Mouse (Mus musculus): Measurements from ENCODE around the gene Brd3os. TPM values are rescaled to one million over a fixed set of nuclear protein-coding genes. Genes with fewer than 3 reads are reported as not detected.
A peak's percentile ranks its signal among the peaks of the same experiment; 100 is the strongest.

Brd3os gene
- polyA plus RNA-seq (2016; fragmentation: Nextera tagmentation; extraction: Ambion mirVana), result 16.7 and 17.3 TPM in 2 replicates

GRCm38 (mm10) chr2:27441767-27442707, at the start of gene Brd3os:
Brd3os (plus strand) TSS chr2:27442324.
- Histone ChIP-seq H3K9ac (replicated peaks) (peak within 1 kb of the TSS; percentile 72), H3K36me3 (peaks cover 23% of the 10 kb centered on the region), H3K9me3 (no peaks in the 10 kb centered on the region), H3K4me1 (peaks cover 13% of the 10 kb centered on the region), H3K4me2 (replicated peaks) (peak within 1 kb of the TSS; percentile 72), H3K27me3 (no peaks in the 10 kb centered on the region), H3K27ac (replicated peaks) (peak within 1 kb of the TSS; percentile 68), H3K4me3 (peak within 1 kb of the TSS; percentile 58)
- peak; percentile 90 for ATAC-seq (ENCODE audit: low FRiP score, low read depth)
- WGBS, result under 1% methylated on average over 36 of the region's 36 CpGs

- Histone ChIP-seq H3K9ac (replicated peaks) (no peak overlapping the region), H3K4me1 (peaks cover 80% of the 10 kb centered on the region)
Measured at GRCm38 (mm10) chr2:27394158-27394832, 47.8 kb upstream of the Brd3os start.

GRCm38 (mm10) chr2:27396656-27397440, 45.3 kb upstream of the Brd3os start:
- H3K27ac ChIP-seq (replicated peaks), result peak overlapping the region; percentile 35
- ATAC-seq (ENCODE audit: low FRiP score, low read depth), result no peak
- no peak overlapping the region for H3K9ac ChIP-seq (replicated peaks)
- H3K4me2 ChIP-seq (replicated peaks), result no peak overlapping the region
- no peaks in the 10 kb centered on the region for H3K27me3 ChIP-seq
- peaks cover 10% of the 10 kb centered on the region; the same call in 1 of the 2 replicates for H3K36me3 ChIP-seq
- no peak overlapping the region for H3K4me3 ChIP-seq
- peaks cover 58% of the 10 kb centered on the region for H3K4me1 ChIP-seq
- WGBS, result 52% methylated on average over 17 of the region's 17 CpGs
- H3K9me3 ChIP-seq, result 0 out of 2 replicates have a peak, but pooled peaks cover 8% of the 10 kb centered on the region

More at GRCm38 (mm10) chr2:27394158-27394832, 47.8 kb upstream of the Brd3os start:
- Histone ChIP-seq H3K4me3 (no peak overlapping the region), H3K27me3 (no peaks in the 10 kb centered on the region), H3K27ac (replicated peaks) (no peak overlapping the region), H3K9me3 (0 out of 2 replicates have a peak, but pooled peaks cover 2% of the 10 kb centered on the region), H3K4me2 (replicated peaks) (no peak overlapping the region), H3K36me3 (peaks cover 4% of the 10 kb centered on the region; the same call in 1 of the 2 replicates)
- WGBS, result 62% methylated on average over 10 of the region's 10 CpGs
- ATAC-seq (ENCODE audit: low FRiP score, low read depth), result no peak

GRCm38 (mm10) chr2:27400083-27400482, 42.0 kb upstream of the Brd3os start:
- H3K4me1 ChIP-seq, result peaks cover 34% of the 10 kb centered on the region
- H3K4me3 ChIP-seq, result no peak overlapping the region
- peaks cover 10% of the 10 kb centered on the region; the same call in 1 of the 2 replicates for H3K36me3 ChIP-seq
- no peak overlapping the region for H3K4me2 ChIP-seq (replicated peaks)
- no peak overlapping the region for H3K9ac ChIP-seq (replicated peaks)
- WGBS, result 91% methylated on average over 2 of the region's 2 CpGs
- no peaks in the 10 kb centered on the region for H3K27me3 ChIP-seq
- no peak for ATAC-seq (ENCODE audit: low FRiP score, low read depth)
- H3K9me3 ChIP-seq, result 0 out of 2 replicates have a peak, but pooled peaks cover 8% of the 10 kb centered on the region
- H3K27ac ChIP-seq (replicated peaks), result no peak overlapping the region

GRCm38 (mm10) chr2:27401544-27401943, 40.6 kb upstream of the Brd3os start:
- 84% methylated on average over 2 of the region's 2 CpGs for WGBS
- no peak overlapping the region for H3K4me2 ChIP-seq (replicated peaks)
- peaks cover 30% of the 10 kb centered on the region for H3K4me1 ChIP-seq
- no peak overlapping the region for H3K9ac ChIP-seq (replicated peaks)
- no peaks in the 10 kb centered on the region for H3K27me3 ChIP-seq
- no peak overlapping the region for H3K4me3 ChIP-seq
- no peak overlapping the region for H3K27ac ChIP-seq (replicated peaks)
- H3K9me3 ChIP-seq, result 0 out of 2 replicates have a peak, but pooled peaks cover 8% of the 10 kb centered on the region
- ATAC-seq (ENCODE audit: low FRiP score, low read depth), result no peak
- H3K36me3 ChIP-seq, result peaks cover 10% of the 10 kb centered on the region; the same call in 1 of the 2 replicates

- Histone ChIP-seq H3K9ac (replicated peaks) (no peak overlapping the region), H3K27me3 (no peaks in the 10 kb centered on the region), H3K27ac (replicated peaks) (no peak overlapping the region), H3K4me1 (peaks cover 38% of the 10 kb centered on the region), H3K9me3 (0 out of 2 replicates have a peak, but pooled peaks cover 3% of the 10 kb centered on the region), H3K4me3 (no peak overlapping the region), H3K36me3 (0 out of 2 replicates have a peak, but pooled peaks cover 3% of the 10 kb centered on the region), H3K4me2 (replicated peaks) (no peak overlapping the region)
- WGBS, result 66% methylated on average over 6 of the region's 6 CpGs
- ATAC-seq (ENCODE audit: low FRiP score, low read depth), result no peak
Measured at GRCm38 (mm10) chr2:27404375-27405093, 37.6 kb upstream of the Brd3os start.

- no peak overlapping the region for H3K9ac ChIP-seq (replicated peaks)
- peaks cover 38% of the 10 kb centered on the region for H3K4me1 ChIP-seq
- WGBS, result 60% methylated on average over 5 of the region's 5 CpGs
- H3K36me3 ChIP-seq, result no peaks in the 10 kb centered on the region
- no peak overlapping the region for H3K4me3 ChIP-seq
- no peak overlapping the region for H3K4me2 ChIP-seq (replicated peaks)
- H3K27ac ChIP-seq (replicated peaks), result no peak overlapping the region
- H3K9me3 ChIP-seq, result no peaks in the 10 kb centered on the region
- H3K27me3 ChIP-seq, result no peaks in the 10 kb centered on the region
- ATAC-seq (ENCODE audit: low FRiP score, low read depth), result no peak
Measured at GRCm38 (mm10) chr2:27405094-27405884, 36.8 kb upstream of the Brd3os start.

- Histone ChIP-seq H3K9me3 (no peaks in the 10 kb centered on the region), H3K4me2 (replicated peaks) (no peak overlapping the region), H3K4me1 (peaks cover 51% of the 10 kb centered on the region), H3K27ac (replicated peaks) (no peak overlapping the region), H3K27me3 (no peaks in the 10 kb centered on the region), H3K4me3 (no peak overlapping the region), H3K36me3 (no peaks in the 10 kb centered on the region), H3K9ac (replicated peaks) (no peak overlapping the region)
- 95% methylated on average over 5 of the region's 5 CpGs for WGBS
- ATAC-seq (ENCODE audit: low FRiP score, low read depth), result no peak
Measured at GRCm38 (mm10) chr2:27406928-27407327, 35.2 kb upstream of the Brd3os start.

GRCm38 (mm10) chr2:27408194-27408593, 33.9 kb upstream of the Brd3os start:
- Histone ChIP-seq H3K4me1 (peaks cover 64% of the 10 kb centered on the region), H3K9ac (replicated peaks) (no peak overlapping the region), H3K36me3 (no peaks in the 10 kb centered on the region), H3K9me3 (no peaks in the 10 kb centered on the region), H3K27me3 (no peaks in the 10 kb centered on the region), H3K4me3 (no peak overlapping the region), H3K27ac (replicated peaks) (no peak overlapping the region), H3K4me2 (replicated peaks) (no peak overlapping the region)
- no peak for ATAC-seq (ENCODE audit: low FRiP score, low read depth)
- WGBS, result 77% methylated on average over 3 of the region's 3 CpGs

GRCm38 (mm10) chr2:27410518-27411140, 31.5 kb upstream of the Brd3os start:
- no peak overlapping the region for H3K4me3 ChIP-seq
- no peak overlapping the region for H3K4me2 ChIP-seq (replicated peaks)
- no peak overlapping the region for H3K27ac ChIP-seq (replicated peaks)
- H3K9me3 ChIP-seq, result no peaks in the 10 kb centered on the region
- peaks cover 75% of the 10 kb centered on the region for H3K4me1 ChIP-seq
- no peaks in the 10 kb centered on the region for H3K36me3 ChIP-seq
- H3K9ac ChIP-seq (replicated peaks), result no peak overlapping the region
- 90% methylated on average over 6 of the region's 6 CpGs for WGBS
- H3K27me3 ChIP-seq, result no peaks in the 10 kb centered on the region
- no peak for ATAC-seq (ENCODE audit: low FRiP score, low read depth)

Data from midbrain, embryonic 12.5 days (tissue).